Mouse (Mus musculus): Measurements from ENCODE around the gene Zfp131.

DNA sequence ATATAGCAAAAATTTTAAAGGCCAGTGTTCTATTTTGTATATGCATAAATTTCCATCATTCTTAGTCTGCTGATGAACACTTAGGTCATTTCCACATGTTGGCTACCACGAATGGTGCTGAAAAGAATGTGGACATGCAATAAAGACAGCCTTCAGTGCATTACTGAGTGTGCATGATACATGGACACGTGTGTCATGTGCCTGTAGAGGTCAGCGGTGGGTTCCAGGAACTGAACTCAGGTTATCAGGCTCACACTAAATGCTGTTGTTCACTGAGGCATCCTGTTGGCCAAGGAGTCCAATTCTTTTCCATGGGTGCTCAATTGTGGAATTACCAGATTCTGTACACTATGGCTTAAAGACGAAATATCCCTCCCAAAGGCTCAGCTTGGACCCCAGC, 7.1 kb downstream of the Zfp131 start:
- TF ChIP-seq CTCF (IDR thresholded peaks at IDR 0.05; ENCODE audit: low read depth, low read length) (no peak), EP300 (IDR thresholded peaks at IDR 0.05; ENCODE audit: insufficient read depth, low read depth, low read length) (no peak)

Data from ES-Bruce4 (cell line).